Mouse (Mus musculus) embryonic facial prominence, embryonic 12.5 days (tissue): ENCODE measurements around the gene Ttc30a2. TPM values are rescaled to one million over a fixed set of nuclear protein-coding genes. Genes with fewer than 3 reads are reported as not detected.
A peak's percentile ranks its signal among the peaks of the same experiment; 100 is the strongest.
"Not testable (repeated sequence)": the region's sequence is repeated elsewhere in the genome, so short reads cannot be mapped to it uniquely, and the experiment has no call there.

Source experiments
- ATAC-seq: fragments of 200-750 bp; cut with Nextera tagmentation; 2 replicates; pipeline ENCODE4 v1.8.0; 2017; ENCODE audit not compliant: insufficient number of reproducible peaks, insufficient read depth, low FRiP score, low TSS enrichment
- H3K27ac ChIP-seq: fragments of 300-500 bp; sonication (generic); 2 replicates; pipeline ENCODE4 v1.5.1; 2016; ENCODE audit warnings: mild to moderate bottlenecking
- H3K27me3 ChIP-seq: fragments of 300-500 bp; sonication (generic); 2 replicates; pipeline ENCODE4 v1.6.1; 2016; ENCODE audit warnings: mild to moderate bottlenecking, moderate library complexity
- H3K36me3 ChIP-seq: fragments of 300-500 bp; sonication (generic); 2 replicates; pipeline ENCODE4 v1.6.1; 2016; ENCODE audit warnings: mild to moderate bottlenecking
- H3K4me1 ChIP-seq: fragments of 300-500 bp; sonication (generic); 2 replicates; pipeline ENCODE4 v1.6.1; 2016
- H3K4me2 ChIP-seq: fragments of 300-500 bp; sonication (generic); replicated peaks from 2 replicates; pipeline ENCODE4 v1.6.1; 2016; ENCODE audit warnings: mild to moderate bottlenecking, moderate library complexity
- H3K4me3 ChIP-seq: fragments of 300-500 bp; sonication (generic); 2 replicates; pipeline ENCODE4 v1.5.1; 2016; ENCODE audit warnings: mild to moderate bottlenecking
- H3K9ac ChIP-seq: fragments of 300-500 bp; sonication (generic); 2 replicates; pipeline ENCODE4 v1.6.1; 2016; ENCODE audit warnings: mild to moderate bottlenecking, moderate library complexity
- H3K9me3 ChIP-seq: fragments of 300-500 bp; sonication (generic); 2 replicates; pipeline ENCODE4 v1.6.1; 2016; ENCODE audit warnings: mild to moderate bottlenecking, moderate library complexity
- WGBS: fragments of 180-500 bp; shearing (Covaris S2); methylation state at CpG from one replicate; pipeline ENCODE4 v1.1.7; 2016; 5-methylcytosine and 5-hydroxymethylcytosine counted together
- polyA plus RNA-seq: library from polyadenylated mRNA; unstranded; fragments of >200 nt; fragmentation: Nextera tagmentation; extraction: Ambion mirVana; gene quantifications from 2 replicates; pipeline ENCODE4 v1.2.1, GENCODE M21; 2016

Gene Ttc30a2
- polyA plus RNA-seq, 1 experiment from 2014 or later: 0.40 TPM

DNA sequence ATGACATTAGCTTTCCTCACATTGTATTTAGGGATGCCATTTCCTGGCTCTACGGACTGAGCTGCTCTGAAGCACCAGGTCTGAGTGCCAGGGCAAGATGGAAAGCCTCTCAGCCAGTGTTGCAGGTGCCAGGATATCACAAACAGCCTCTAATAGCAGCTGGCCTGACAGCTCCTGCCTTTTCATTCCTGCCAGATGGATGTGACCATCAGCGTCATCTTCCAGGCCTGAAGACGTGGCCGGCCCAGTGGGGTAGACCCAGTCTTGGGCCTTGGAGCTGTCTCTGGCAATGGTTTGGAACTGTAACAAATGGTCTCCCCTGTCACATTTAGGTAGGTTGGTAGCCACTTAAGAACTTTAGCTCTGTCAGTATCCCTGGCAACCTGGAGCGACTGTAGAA lies 24.6 kb downstream of the Ttc30a2 start:
- Histone ChIP-seq H3K4me1 (no peaks in the 10 kb centered on the region), H3K9me3 (no peaks in the 10 kb centered on the region), H3K4me2 (no peak overlapping the region), H3K27me3 (no peaks in the 10 kb centered on the region), H3K27ac (no peak overlapping the region), H3K4me3 (no peak overlapping the region), H3K36me3 (no peaks in the 10 kb centered on the region), H3K9ac (no peak overlapping the region)
- ATAC-seq: no peak
- 91% methylated on average over 5 of the region's 5 CpGs for whole genome bisulfite sequencing

DNA sequence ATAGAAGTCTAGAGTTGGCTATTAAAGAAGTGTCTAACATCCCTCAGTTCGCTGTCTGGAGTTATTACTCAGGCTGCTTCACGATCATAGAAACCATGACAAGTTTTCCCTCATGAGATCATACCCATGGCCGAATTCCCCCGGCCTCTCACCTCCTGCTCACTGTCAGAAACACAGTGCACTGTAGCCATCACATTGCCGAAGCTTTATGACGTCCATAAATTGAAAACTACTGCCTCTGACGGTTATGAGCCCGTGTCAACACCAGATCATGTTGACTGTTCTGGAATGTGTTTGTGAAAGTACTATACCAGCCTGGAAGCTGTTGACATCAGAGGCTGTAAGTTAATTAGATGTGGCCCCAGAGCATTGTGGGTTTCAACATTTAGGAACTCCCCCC lies 27.3 kb downstream of the Ttc30a2 start:
- Histone ChIP-seq H3K9ac (no peak overlapping the region), H3K36me3 (no peaks in the 10 kb centered on the region), H3K27me3 (no peaks in the 10 kb centered on the region), H3K4me2 (no peak overlapping the region), H3K27ac (no peak overlapping the region), H3K4me1 (no peaks in the 10 kb centered on the region), H3K4me3 (no peak overlapping the region), H3K9me3 (no peaks in the 10 kb centered on the region)
- WGBS: 86% methylated on average over 8 of the region's 8 CpGs
- ATAC-seq: no peak

- Histone ChIP-seq H3K27ac (peak within 1 kb of the TSS; percentile 80), H3K9ac (peak within 1 kb of the TSS; percentile 57), H3K36me3 (no peaks in the 10 kb centered on the region), H3K27me3 (no peaks in the 10 kb centered on the region), H3K4me1 (peaks cover 11% of the 10 kb centered on the region), H3K4me2 (peak within 1 kb of the TSS; percentile 57), H3K4me3 (peak within 1 kb of the TSS; percentile 52), H3K9me3 (no peaks in the 10 kb centered on the region)
- WGBS: 3% methylated on average over 38 of the region's 42 CpGs
- peak; percentile 77 for ATAC-seq
Observed at GRCm38 (mm10) chr2:75938117-75939063, 39.6 kb downstream of the Ttc30a2 start, which contains the start of gene Ttc30b. Ttc30b (minus strand) TSS chr2:75938585.

- peak overlapping the region; percentile 52 for H3K4me3 ChIP-seq
- H3K27ac ChIP-seq, H3K9me3 ChIP-seq, H3K36me3 ChIP-seq, H3K27me3 ChIP-seq: not testable (repeated sequence)
- peaks cover 19% of the 10 kb centered on the region for H3K4me1 ChIP-seq
- WGBS: 66% methylated on average over 16 of the region's 17 CpGs
- peak overlapping the region; percentile 57 for H3K9ac ChIP-seq
- H3K4me2 ChIP-seq: peak overlapping the region; percentile 57
- ATAC-seq: peak; percentile 24; the same call in 1 of the 2 replicates
Observed at GRCm38 (mm10) chr2:75937520-75938116, 40.4 kb downstream of the Ttc30a2 start.

- not testable (repeated sequence) for H3K4me2 ChIP-seq, H3K27me3 ChIP-seq, ATAC-seq, H3K36me3 ChIP-seq, H3K4me3 ChIP-seq, H3K9me3 ChIP-seq, H3K9ac ChIP-seq, H3K27ac ChIP-seq
- 93% methylated on average over 2 of the region's 2 CpGs for WGBS
- H3K4me1 ChIP-seq: peaks cover 19% of the 10 kb centered on the region
Observed at GRCm38 (mm10) chr2:75936685-75937084, 41.3 kb downstream of the Ttc30a2 start.

GRCm38 (mm10) chr2:75933541-75933940 lies 44.4 kb downstream of the Ttc30a2 start:
- H3K4me1 ChIP-seq: peaks cover 19% of the 10 kb centered on the region
- no peaks in the 10 kb centered on the region for H3K27me3 ChIP-seq
- no peaks in the 10 kb centered on the region for H3K9me3 ChIP-seq
- peak overlapping the region; percentile 3; the same call in 1 of the 2 replicates for H3K4me2 ChIP-seq
- 21% methylated on average over 7 of the region's 7 CpGs for WGBS
- peak; percentile 22; the same call in 1 of the 2 replicates for ATAC-seq
- H3K4me3 ChIP-seq: no peak overlapping the region
- H3K36me3 ChIP-seq: no peaks in the 10 kb centered on the region
- H3K27ac ChIP-seq: peak overlapping the region; percentile 64
- no peak overlapping the region for H3K9ac ChIP-seq

DNA sequence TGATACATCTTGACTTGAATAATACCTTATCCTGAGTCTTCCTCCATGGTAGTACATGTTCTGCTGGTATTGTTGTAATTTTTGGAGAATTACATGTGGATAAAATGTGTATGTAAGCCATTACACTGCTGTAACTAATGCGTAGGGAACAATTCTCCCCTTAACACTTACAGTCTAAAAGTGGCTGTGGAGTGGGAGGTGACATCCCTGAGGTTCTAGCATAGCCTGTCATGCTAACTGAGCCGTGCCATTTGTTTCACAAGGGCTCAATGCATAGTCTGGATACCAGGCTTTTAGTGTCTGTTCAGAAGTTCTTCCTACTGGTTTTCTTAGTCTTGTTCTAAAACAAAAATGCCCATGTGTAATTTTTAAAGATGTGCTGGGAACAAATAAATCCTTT lies 47.0 kb downstream of the Ttc30a2 start:
- Histone ChIP-seq H3K36me3 (peaks cover 10% of the 10 kb centered on the region), H3K9ac (no peak overlapping the region), H3K9me3 (no peaks in the 10 kb centered on the region), H3K4me2 (no peak overlapping the region), H3K4me3 (no peak overlapping the region), H3K27me3 (no peaks in the 10 kb centered on the region), H3K4me1 (peaks cover 16% of the 10 kb centered on the region), H3K27ac (no peak overlapping the region)
- no peak for ATAC-seq
- WGBS: 88% methylated on average over 2 of the region's 2 CpGs

- no peak for ATAC-seq
- H3K27ac ChIP-seq: no peak overlapping the region
- no peak overlapping the region for H3K4me2 ChIP-seq
- peaks cover 16% of the 10 kb centered on the region for H3K4me1 ChIP-seq
- 90% methylated on average over 6 of the region's 6 CpGs for WGBS
- H3K9ac ChIP-seq: no peak overlapping the region
- peaks cover 10% of the 10 kb centered on the region for H3K36me3 ChIP-seq
- no peaks in the 10 kb centered on the region for H3K27me3 ChIP-seq
- H3K4me3 ChIP-seq: no peak overlapping the region
- no peaks in the 10 kb centered on the region for H3K9me3 ChIP-seq
Observed at GRCm38 (mm10) chr2:75929786-75930444, 48.1 kb downstream of the Ttc30a2 start.

GRCm38 (mm10) chr2:75929141-75929540 lies 48.8 kb downstream of the Ttc30a2 start:
- no peaks in the 10 kb centered on the region for H3K27me3 ChIP-seq
- 93% methylated on average over 2 of the region's 2 CpGs for WGBS
- H3K4me2 ChIP-seq: no peak overlapping the region
- peaks cover 10% of the 10 kb centered on the region for H3K36me3 ChIP-seq
- no peak overlapping the region for H3K9ac ChIP-seq
- no peak overlapping the region for H3K4me3 ChIP-seq
- ATAC-seq: no peak
- no peak overlapping the region for H3K27ac ChIP-seq
- peaks cover 16% of the 10 kb centered on the region for H3K4me1 ChIP-seq
- H3K9me3 ChIP-seq: no peaks in the 10 kb centered on the region

DNA sequence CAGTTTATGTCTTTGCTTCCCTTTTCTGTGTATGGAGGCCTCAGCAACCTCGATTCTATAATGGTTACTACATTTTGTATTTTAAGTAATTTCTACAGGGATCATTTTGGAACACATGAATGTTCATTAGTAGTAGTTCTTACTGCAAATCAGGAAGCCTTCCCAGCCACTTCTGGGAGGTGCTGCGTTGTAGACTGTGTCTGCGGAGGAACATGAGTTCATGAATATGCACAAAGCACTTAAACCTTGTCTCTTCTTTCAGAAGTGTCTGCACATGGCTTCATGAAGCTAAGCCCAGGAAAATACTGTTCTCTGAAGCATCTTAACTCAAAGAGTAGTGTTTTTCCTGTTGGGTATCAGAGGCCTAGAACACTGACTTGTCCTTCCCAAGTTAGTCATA lies 50.0 kb downstream of the Ttc30a2 start:
- no peaks in the 10 kb centered on the region for H3K9me3 ChIP-seq
- H3K4me2 ChIP-seq: no peak overlapping the region
- no peak overlapping the region for H3K4me3 ChIP-seq
- peaks cover 10% of the 10 kb centered on the region for H3K36me3 ChIP-seq
- ATAC-seq: no peak
- WGBS: 91% methylated on average over 3 of the region's 3 CpGs
- no peak overlapping the region for H3K9ac ChIP-seq
- H3K4me1 ChIP-seq: peaks cover 4% of the 10 kb centered on the region
- no peaks in the 10 kb centered on the region for H3K27me3 ChIP-seq
- H3K27ac ChIP-seq: no peak overlapping the region

DNA sequence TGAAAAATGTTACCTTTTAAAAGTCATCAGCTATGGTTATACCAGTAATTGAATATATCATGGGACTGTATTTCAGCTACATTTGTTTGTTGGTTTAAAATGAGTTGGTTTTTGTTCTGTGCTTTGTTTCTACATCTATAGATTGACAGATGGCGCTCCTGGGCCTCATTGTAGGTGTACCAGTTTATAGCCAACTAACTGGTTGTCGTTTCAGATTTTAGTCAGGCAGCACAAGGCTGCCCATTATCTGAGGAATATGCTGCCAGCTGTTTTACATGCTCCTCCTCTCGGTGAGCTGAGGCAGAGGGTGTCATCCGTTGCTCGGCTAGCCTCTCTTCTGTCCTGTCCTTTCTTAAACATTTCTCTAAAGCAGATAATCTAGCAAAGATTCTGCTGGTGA lies 51.9 kb downstream of the Ttc30a2 start:
- Histone ChIP-seq H3K4me1 (no peaks in the 10 kb centered on the region), H3K9me3 (no peaks in the 10 kb centered on the region), H3K36me3 (peaks cover 10% of the 10 kb centered on the region), H3K4me2 (no peak overlapping the region), H3K9ac (no peak overlapping the region), H3K27me3 (no peaks in the 10 kb centered on the region), H3K4me3 (no peak overlapping the region), H3K27ac (no peak overlapping the region)
- ATAC-seq: no peak
- 79% methylated on average over 5 of the region's 5 CpGs for WGBS
